Mouse (Mus musculus) mature B cell (primary cell): ENCODE measurements around the gene Hspb9.

Source experiments
- in situ Hi-C: fragments of 300-500 bp; cut with MboI; formaldehyde crosslinking; loops from 2 replicates; pipeline ENCODE4 v1.14.3; 2019

Hspb9 gene

GRCm38 (mm10) chr11:100713735-100714533, at the start of gene Hspb9:
TSS of gene Hspb9 (plus strand) at chr11:100713850.
- in situ Hi-C loops = no loop called here

- in situ Hi-C loops = no loop called here
Observed at GRCm38 (mm10) chr11:100671049-100671448, 42.6 kb upstream of the Hspb9 start.

GRCm38 (mm10) chr11:100671956-100672355, 41.7 kb upstream of the Hspb9 start:
- in situ Hi-C loops = no loop called here

- in situ Hi-C loops = no loop called here
Observed at GRCm38 (mm10) chr11:100673169-100673568, 40.5 kb upstream of the Hspb9 start.

GRCm38 (mm10) chr11:100677810-100678209, 35.8 kb upstream of the Hspb9 start:
- in situ Hi-C loops = no loop called here

- in situ Hi-C loops = no loop called here
Observed at GRCm38 (mm10) chr11:100681826-100682225, 31.8 kb upstream of the Hspb9 start.

GRCm38 (mm10) chr11:100682526-100682925, 31.1 kb upstream of the Hspb9 start:
- in situ Hi-C loops = no loop called here

- in situ Hi-C loops = no loop called here
Observed at GRCm38 (mm10) chr11:100684084-100684483, 29.6 kb upstream of the Hspb9 start.

GRCm38 (mm10) chr11:100685371-100685770, 28.3 kb upstream of the Hspb9 start:
- in situ Hi-C loops = no loop called here

GRCm38 (mm10) chr11:100687265-100687664, 26.4 kb upstream of the Hspb9 start:
- in situ Hi-C loops = no loop called here

- in situ Hi-C loops = no loop called here
Observed at GRCm38 (mm10) chr11:100688443-100688842, 25.2 kb upstream of the Hspb9 start.

GRCm38 (mm10) chr11:100690389-100690788, 23.3 kb upstream of the Hspb9 start:
- in situ Hi-C loops = no loop called here

- in situ Hi-C loops = no loop called here
Observed at GRCm38 (mm10) chr11:100692164-100692616, 21.5 kb upstream of the Hspb9 start, which contains the start of gene Zfp385c. TSS of gene Zfp385c (minus strand) at chr11:100692455.

GRCm38 (mm10) chr11:100693154-100693553, 20.5 kb upstream of the Hspb9 start:
- in situ Hi-C loops = no loop called here

GRCm38 (mm10) chr11:100694926-100695325, 18.7 kb upstream of the Hspb9 start:
- in situ Hi-C loops = no loop called here

GRCm38 (mm10) chr11:100697921-100698320, 15.7 kb upstream of the Hspb9 start:
- in situ Hi-C loops = no loop called here

- in situ Hi-C loops = loop anchor here (5.0 kb wide), 1 partner anchor 128 kb away; the partner anchor contains the start of gene Cnp
Observed at GRCm38 (mm10) chr11:100700710-100701109, 12.9 kb upstream of the Hspb9 start.

- in situ Hi-C loops = loop anchor here (5.0 kb wide), 1 partner anchor 129 kb away; the partner anchor contains the start of gene Cnp
Observed at GRCm38 (mm10) chr11:100701301-100701700, 12.3 kb upstream of the Hspb9 start.

- in situ Hi-C loops = loop anchor here (5.0 kb wide), 1 partner anchor 130 kb away; the partner anchor contains the start of gene Cnp
Observed at GRCm38 (mm10) chr11:100702081-100702851, 11.4 kb upstream of the Hspb9 start.

- in situ Hi-C loops = loop anchor here (5.0 kb wide), 1 partner anchor 131 kb away; the partner anchor contains the start of gene Cnp
Observed at GRCm38 (mm10) chr11:100702906-100703305, 10.7 kb upstream of the Hspb9 start.

GRCm38 (mm10) chr11:100703366-100703765, 10.3 kb upstream of the Hspb9 start:
- in situ Hi-C loops = loop anchor here (5.0 kb wide), 1 partner anchor 131 kb away; the partner anchor contains the start of gene Cnp

GRCm38 (mm10) chr11:100703851-100704531, 9.7 kb upstream of the Hspb9 start, which contains the start of gene Dhx58:
TSS of gene Dhx58 (minus strand) at chr11:100704271.
- in situ Hi-C loops = loop anchor here (5.0 kb wide), 1 partner anchor 132 kb away; the partner anchor contains the start of gene Cnp
